Mouse (Mus musculus) heart, adult 2 months (tissue): ENCODE measurements around the gene Cldnd2.

Experiments
- CTCF ChIP-seq: fragments of 200-600 bp; IDR thresholded peaks from 2 replicates; pipeline ENCODE4 v1.8.1; 2022; ENCODE audit warnings: antibody characterized with exemption, mild to moderate bottlenecking, moderate library complexity
- POLR2A ChIP-seq: fragments of 200-500 bp; IDR thresholded peaks from 2 replicates; pipeline ENCODE4 v1.6.1; 2011; ENCODE audit warnings: mild to moderate bottlenecking, low read depth, low read length, control low read depth; ENCODE audit not compliant: insufficient read depth

DNA sequence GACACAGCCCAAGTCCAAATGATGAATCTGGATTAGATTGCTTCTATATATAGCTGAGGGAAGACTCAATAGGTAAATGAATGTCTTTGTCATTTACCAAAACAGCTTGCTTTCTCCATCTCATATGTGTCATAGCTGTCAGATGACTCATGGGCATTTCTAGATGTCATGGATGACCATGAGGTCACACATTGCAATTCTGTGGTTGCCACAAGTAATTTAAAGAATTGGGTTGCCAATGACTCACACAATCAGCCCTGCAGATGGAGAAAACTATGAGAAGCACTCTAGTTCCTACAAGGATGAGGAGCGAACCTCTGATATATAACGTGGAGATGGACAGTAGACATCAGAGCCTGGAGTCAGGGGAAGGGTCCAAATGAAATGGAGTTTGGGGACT, 41.1 kb upstream of the Cldnd2 start:
- TF ChIP-seq CTCF (no peak), POLR2A (no peak)
